Mouse (Mus musculus): ENCODE data around the gene Tex101. TPM values are rescaled to one million over a fixed set of nuclear protein-coding genes. Genes with fewer than 3 reads are reported as not detected.
"Not testable (repeated sequence)": the region's sequence is repeated elsewhere in the genome, so short reads cannot be mapped to it uniquely, and the experiment has no call there.

Gene Tex101
- polyA plus RNA-seq, 1 experiment, result not detected

GRCm38 (mm10) chr7:24629672-24630071 is 46.8 kb downstream of the Tex101 start:
- H3K4me3 ChIP-seq (replicated peaks; ENCODE audit: insufficient read depth, low read depth, low read length), result no peak overlapping the region
- DNase-seq, result no peak
- WGBS, result 77% methylated on average over 4 of the region's 4 CpGs
- H3K27me3 ChIP-seq (ENCODE audit: control insufficient read depth, insufficient read depth, low read length), result no peaks in the 10 kb centered on the region
- TF ChIP-seq CTCF (IDR thresholded peaks at IDR 0.05; ENCODE audit: borderline replicate concordance, insufficient read depth, low read depth, low read length), result no peak
- TF ChIP-seq POLR2A (IDR thresholded peaks at IDR 0.05; ENCODE audit: borderline replicate concordance, insufficient read depth, low read length), result no peak
- no peak overlapping the region for H3K27ac ChIP-seq (ENCODE audit: insufficient read depth, low read length)
- no peaks in the 10 kb centered on the region for H3K4me1 ChIP-seq (ENCODE audit: control insufficient read depth, insufficient read depth, low read length)

DNA sequence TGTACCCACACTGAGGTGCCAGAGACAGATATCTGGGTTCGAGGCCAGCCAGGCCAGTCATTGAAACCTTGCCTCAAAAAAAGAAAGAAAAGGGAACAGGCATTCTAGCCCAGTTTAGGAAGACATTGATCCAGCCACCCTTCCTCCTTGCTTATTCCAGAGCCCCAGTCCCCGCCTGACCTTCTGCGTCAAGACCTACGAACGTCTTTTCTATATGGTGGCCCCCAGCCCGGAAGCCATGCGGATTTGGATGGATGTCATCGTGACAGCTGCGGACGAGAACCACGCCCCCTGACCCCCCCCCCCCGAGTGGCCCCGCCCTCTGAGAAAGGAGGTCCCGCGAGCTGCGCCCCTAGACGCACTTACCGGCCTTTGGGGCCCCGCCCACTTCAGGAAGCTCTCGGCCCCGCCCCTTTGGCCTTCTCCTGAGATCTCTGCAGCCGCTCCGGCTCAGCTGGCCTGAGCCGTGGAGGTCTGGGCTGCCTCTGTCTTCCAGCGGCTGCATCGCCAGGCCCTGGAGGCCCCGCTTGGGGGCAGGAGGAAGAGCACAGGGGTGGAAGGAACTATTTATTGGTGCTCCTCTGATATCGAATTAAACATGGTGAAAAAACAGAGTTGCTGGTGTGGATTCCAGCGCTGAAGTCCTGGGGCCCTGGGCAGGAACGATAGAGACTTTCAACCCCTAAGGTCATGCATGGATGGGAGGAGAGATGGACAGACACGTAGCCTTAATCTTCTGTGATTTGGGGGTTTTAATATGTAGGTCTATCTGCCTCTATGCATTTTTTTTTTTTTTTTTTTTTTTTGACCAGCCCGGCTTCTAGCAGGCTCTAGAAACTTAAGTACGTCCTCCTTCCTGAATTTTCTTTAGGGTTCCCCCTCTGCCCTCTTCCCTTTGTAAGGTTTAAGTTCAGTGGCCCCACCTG is 47.5 kb downstream of the Tex101 start:
- TF ChIP-seq POLR2A (IDR thresholded peaks at IDR 0.05; ENCODE audit: borderline replicate concordance, insufficient read depth, low read length) (no peak), CTCF (IDR thresholded peaks at IDR 0.05; ENCODE audit: borderline replicate concordance, insufficient read depth, low read depth, low read length) (no peak)
- 10% methylated on average over 32 of the region's 33 CpGs for WGBS
- Histone ChIP-seq H3K4me3 (replicated peaks; ENCODE audit: insufficient read depth, low read depth, low read length) (peak overlapping the region; percentile 1), H3K27ac (ENCODE audit: insufficient read depth, low read length) (no peak overlapping the region), H3K27me3 (ENCODE audit: control insufficient read depth, insufficient read depth, low read length) (no peaks in the 10 kb centered on the region), H3K4me1 (ENCODE audit: control insufficient read depth, insufficient read depth, low read length) (no peaks in the 10 kb centered on the region)
- DNase-seq, result peak; percentile 36 to 53

DNA sequence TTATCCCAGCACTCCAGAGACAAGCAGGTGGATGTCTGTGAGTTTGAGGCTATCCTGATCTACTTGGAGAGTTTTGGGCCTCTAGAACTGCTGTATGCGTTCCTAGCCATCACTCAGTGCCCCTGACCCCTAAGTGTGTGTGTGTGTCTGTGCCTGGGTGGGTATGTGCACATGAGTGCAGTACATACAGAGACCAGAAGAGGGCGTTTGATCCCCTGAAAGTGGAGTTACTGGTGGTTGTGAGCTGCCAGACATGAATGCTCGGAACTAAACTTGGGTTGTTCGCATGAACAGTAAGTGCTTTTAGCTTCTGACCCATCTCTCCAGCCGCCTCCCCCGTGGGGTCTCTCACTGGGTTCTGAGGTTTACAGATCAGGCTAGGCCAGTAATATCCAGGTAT is 53.5 kb downstream of the Tex101 start:
- H3K27me3 ChIP-seq (ENCODE audit: control insufficient read depth, insufficient read depth, low read length), result no peaks in the 10 kb centered on the region
- TF ChIP-seq CTCF (IDR thresholded peaks at IDR 0.05; ENCODE audit: borderline replicate concordance, insufficient read depth, low read depth, low read length), result no peak
- no peak for TF ChIP-seq POLR2A (IDR thresholded peaks at IDR 0.05; ENCODE audit: borderline replicate concordance, insufficient read depth, low read length)
- DNase-seq, result no peak
- H3K4me3 ChIP-seq (replicated peaks; ENCODE audit: insufficient read depth, low read depth, low read length), result no peak overlapping the region
- no peak overlapping the region for H3K27ac ChIP-seq (ENCODE audit: insufficient read depth, low read length)
- WGBS, result 83% methylated on average over 6 of the region's 6 CpGs
- no peaks in the 10 kb centered on the region for H3K4me1 ChIP-seq (ENCODE audit: control insufficient read depth, insufficient read depth, low read length)

DNA sequence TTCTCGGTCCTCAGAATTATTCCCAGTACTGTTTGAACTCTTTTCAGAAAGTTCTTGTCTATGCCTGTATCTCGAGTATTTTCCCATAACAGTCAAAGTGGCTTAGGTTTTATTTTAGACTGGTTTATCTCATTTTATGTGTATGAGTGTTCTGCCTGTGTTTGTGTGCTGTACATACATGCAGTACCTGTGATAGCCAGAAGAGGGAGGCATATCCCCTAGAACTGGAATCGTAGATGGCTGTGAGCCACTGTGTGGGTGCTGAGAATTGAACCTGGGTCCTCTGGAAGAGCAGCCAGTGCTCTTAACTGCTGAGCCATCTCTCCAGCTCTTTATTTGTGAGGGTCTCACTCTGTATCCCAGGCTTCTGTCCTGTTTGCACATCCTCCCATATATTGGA is 55.3 kb downstream of the Tex101 start:
- no peak for DNase-seq
- WGBS, result 84% methylated on average over 3 of the region's 3 CpGs
- Histone ChIP-seq H3K4me1 (ENCODE audit: control insufficient read depth, insufficient read depth, low read length) (no peaks in the 10 kb centered on the region), H3K27me3 (ENCODE audit: control insufficient read depth, insufficient read depth, low read length) (no peaks in the 10 kb centered on the region), H3K27ac (ENCODE audit: insufficient read depth, low read length) (no peak overlapping the region), H3K4me3 (replicated peaks; ENCODE audit: insufficient read depth, low read depth, low read length) (no peak overlapping the region)
- TF ChIP-seq CTCF (IDR thresholded peaks at IDR 0.05; ENCODE audit: borderline replicate concordance, insufficient read depth, low read depth, low read length) (no peak), POLR2A (IDR thresholded peaks at IDR 0.05; ENCODE audit: borderline replicate concordance, insufficient read depth, low read length) (no peak)

GRCm38 (mm10) chr7:24619671-24620397 is 56.6 kb downstream of the Tex101 start:
- TF ChIP-seq POLR2A (IDR thresholded peaks at IDR 0.05; ENCODE audit: borderline replicate concordance, insufficient read depth, low read length) (no peak), CTCF (IDR thresholded peaks at IDR 0.05; ENCODE audit: borderline replicate concordance, insufficient read depth, low read depth, low read length) (no peak)
- no peaks in the 10 kb centered on the region for H3K4me1 ChIP-seq (ENCODE audit: control insufficient read depth, insufficient read depth, low read length)
- no peak overlapping the region for H3K27ac ChIP-seq (ENCODE audit: insufficient read depth, low read length)
- no peak overlapping the region for H3K4me3 ChIP-seq (replicated peaks; ENCODE audit: insufficient read depth, low read depth, low read length)
- no peaks in the 10 kb centered on the region for H3K27me3 ChIP-seq (ENCODE audit: control insufficient read depth, insufficient read depth, low read length)
- 53% methylated on average over 13 of the region's 13 CpGs for whole genome bisulfite sequencing
- no peak for DNase-seq

GRCm38 (mm10) chr7:24618374-24618773 is 58.1 kb downstream of the Tex101 start:
- H3K27me3 ChIP-seq (ENCODE audit: control insufficient read depth, insufficient read depth, low read length); H3K27ac ChIP-seq (ENCODE audit: insufficient read depth, low read length); H3K4me1 ChIP-seq (ENCODE audit: control insufficient read depth, insufficient read depth, low read length); DNase-seq; H3K4me3 ChIP-seq (replicated peaks; ENCODE audit: insufficient read depth, low read depth, low read length): not testable (repeated sequence)
- 89% methylated on average over 8 of the region's 8 CpGs for whole genome bisulfite sequencing

Other genes with a start within 250 kb of the Tex101 start
- gene Irgc1, start 224.4 kb downstream of the Tex101 start, polyA plus RNA-seq (2012; rRNA removed), result not detected in 2 replicates
- gene Plaur, start 214.2 kb downstream of the Tex101 start, polyA plus RNA-seq (2012; rRNA removed), result 0.79 and 0.97 TPM in 2 replicates
- gene Cadm4, start 194.7 kb downstream of the Tex101 start, polyA plus RNA-seq (2012; rRNA removed), result 285 and 312 TPM in 2 replicates
- gene Zfp428, start 169.7 kb downstream of the Tex101 start, polyA plus RNA-seq (2012; rRNA removed), result 68.5 and 68.6 TPM in 2 replicates
- not detected in 2 replicates for gene AC161166.1, start 164.2 kb downstream of the Tex101 start, polyA plus RNA-seq (2012; rRNA removed)
- gene Irgq, start 146.0 kb downstream of the Tex101 start, polyA plus RNA-seq (2012; rRNA removed), result 37.0 and 38.3 TPM in 2 replicates
- gene Pinlyp, start 130.6 kb downstream of the Tex101 start, polyA plus RNA-seq (2012; rRNA removed), result not detected in 2 replicates
- gene Xrcc1, start 130.4 kb downstream of the Tex101 start, polyA plus RNA-seq (2012; rRNA removed), result 46.2 and 51.3 TPM in 2 replicates
- 25.7 and 28.0 TPM in 2 replicates for gene Ethe1, start 89.1 kb downstream of the Tex101 start, polyA plus RNA-seq (2012; rRNA removed)
- gene Zfp575, start 89.0 kb downstream of the Tex101 start, polyA plus RNA-seq (2012; rRNA removed), result 1.4 TPM in 2 replicates
- 0.18 TPM in 1 of 2 replicates, not detected in the other for gene Phldb3, start 65.9 kb downstream of the Tex101 start, polyA plus RNA-seq (2012; rRNA removed)
- gene Lypd3, start 40.1 kb downstream of the Tex101 start, polyA plus RNA-seq (2012; rRNA removed), result 0.08 TPM in 1 of 2 replicates, not detected in the other
- gene BC049730, start 32.6 kb upstream of the Tex101 start, polyA plus RNA-seq (2012; rRNA removed), result not detected in 2 replicates
- gene Gm4763, start 50.2 kb upstream of the Tex101 start, polyA plus RNA-seq (2012; rRNA removed), result not detected in 2 replicates
- 0.11 and 0.17 TPM in 2 replicates for gene Cd177, start 83.6 kb upstream of the Tex101 start, polyA plus RNA-seq (2012; rRNA removed)
- gene Ceacam10, start 100.5 kb upstream of the Tex101 start, polyA plus RNA-seq (2012; rRNA removed), result 0.29 and 0.30 TPM in 2 replicates
- 4.8 and 6.4 TPM in 2 replicates for gene Gm9844, start 185.5 kb upstream of the Tex101 start, polyA plus RNA-seq (2012; rRNA removed)
- gene Lypd4, start 193.3 kb upstream of the Tex101 start, polyA plus RNA-seq (2012; rRNA removed), result not detected in 2 replicates
- not detected in 2 replicates for gene Dmrtc2, start 193.4 kb upstream of the Tex101 start, polyA plus RNA-seq (2012; rRNA removed)
- 282 and 314 TPM in 2 replicates for gene Rps19, start 207.7 kb upstream of the Tex101 start, polyA plus RNA-seq (2012; rRNA removed)
- 0.85 and 1.1 TPM in 2 replicates for gene Cd79a, start 220.7 kb upstream of the Tex101 start, polyA plus RNA-seq (2012; rRNA removed)
- gene Arhgef1, start 226.2 kb upstream of the Tex101 start, polyA plus RNA-seq (2012; rRNA removed), result 162 and 173 TPM in 2 replicates

Data from cerebellum, adult 2 months (tissue).